Mouse (Mus musculus) 416B (cell line): ENCODE measurements around the gene Gm27021.
A peak's percentile ranks its signal among the peaks of the same experiment; 100 is the strongest.

Experiments used
- DNase-seq: peaks from one replicate; pipeline ENCODE4 v3.0.0; 2011; ENCODE audit warnings: low read depth

Gm27021 gene

GRCm38 (mm10) chr8:120566681-120567080, 101.2 kb downstream of the Gm27021 start:
- DNase-seq: no peak

- DNase-seq: no peak
Observed at GRCm38 (mm10) chr8:120565151-120565711, 102.6 kb downstream of the Gm27021 start.

GRCm38 (mm10) chr8:120563851-120564837, 103.7 kb downstream of the Gm27021 start:
- peak; percentile 99 for DNase-seq

GRCm38 (mm10) chr8:120563348-120563724, 104.5 kb downstream of the Gm27021 start:
- DNase-seq: no peak

GRCm38 (mm10) chr8:120562680-120563347, 105.1 kb downstream of the Gm27021 start:
- DNase-seq: no peak

- peak; percentile 38 for DNase-seq
Observed at GRCm38 (mm10) chr8:120561539-120562435, 106.1 kb downstream of the Gm27021 start.

GRCm38 (mm10) chr8:120560535-120560934, 107.3 kb downstream of the Gm27021 start:
- DNase-seq: no peak

GRCm38 (mm10) chr8:120559654-120560053, 108.2 kb downstream of the Gm27021 start:
- no peak for DNase-seq
